Mouse (Mus musculus): ENCODE measurements around the gene Nr1i3. TPM values are rescaled to one million over a fixed set of nuclear protein-coding genes. Genes with fewer than 3 reads are reported as not detected.
"Not testable (repeated sequence)": the region's sequence is repeated elsewhere in the genome, so short reads cannot be mapped to it uniquely, and the experiment has no call there.

The Nr1i3 gene
- polyA plus RNA-seq, 1 experiment from 2014 or later: not detected

DNA sequence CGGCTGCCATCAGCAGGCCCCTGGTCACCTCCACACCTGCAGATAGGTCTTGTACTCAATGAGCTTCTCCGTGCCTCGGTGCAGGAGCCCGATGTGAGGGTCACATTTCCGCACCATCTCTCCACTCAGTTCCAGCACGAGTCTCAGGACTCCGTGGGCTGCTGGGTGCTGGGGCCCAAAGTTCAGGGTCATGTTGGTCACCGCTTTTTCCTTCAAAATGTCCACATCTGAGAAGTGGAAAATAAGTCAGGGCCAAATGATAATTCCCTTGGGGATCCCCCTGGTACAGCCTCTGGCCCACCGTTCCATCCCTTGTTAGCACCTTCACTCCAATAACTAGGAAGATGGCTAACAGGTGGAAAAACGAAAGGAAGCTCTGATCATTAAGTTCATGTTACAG is 27.1 kb downstream of the Nr1i3 start:
- no peaks in the 10 kb centered on the region for H3K27me3 ChIP-seq (ENCODE audit: control insufficient read depth, insufficient read depth, low read length)
- no peak overlapping the region for H3K4me2 ChIP-seq (ENCODE audit: low read depth)
- no peak overlapping the region for H3K4me3 ChIP-seq (ENCODE audit: low read depth, low read length)
- no peak for ATAC-seq (ENCODE audit: insufficient read depth, low FRiP score, low TSS enrichment)
- H3K9me3 ChIP-seq (ENCODE audit: control insufficient read depth, low read length): no peaks in the 10 kb centered on the region
- no peak for DNase-seq (ENCODE audit: low spot score)
- H3K27ac ChIP-seq (ENCODE audit: low read depth, low read length): no peak overlapping the region
- peaks cover 9% of the 10 kb centered on the region for H3K36me3 ChIP-seq (ENCODE audit: control insufficient read depth, insufficient read depth, low read length)
- 92% methylated on average over 10 of the region's 10 CpGs for WGBS
- H3K4me1 ChIP-seq (ENCODE audit: control insufficient read depth, insufficient read depth, low read length): peaks cover under 1% of the 10 kb centered on the region; the same call in 1 of the 2 replicates
- no peak overlapping the region for H3K9ac ChIP-seq (ENCODE audit: low read length)

DNA sequence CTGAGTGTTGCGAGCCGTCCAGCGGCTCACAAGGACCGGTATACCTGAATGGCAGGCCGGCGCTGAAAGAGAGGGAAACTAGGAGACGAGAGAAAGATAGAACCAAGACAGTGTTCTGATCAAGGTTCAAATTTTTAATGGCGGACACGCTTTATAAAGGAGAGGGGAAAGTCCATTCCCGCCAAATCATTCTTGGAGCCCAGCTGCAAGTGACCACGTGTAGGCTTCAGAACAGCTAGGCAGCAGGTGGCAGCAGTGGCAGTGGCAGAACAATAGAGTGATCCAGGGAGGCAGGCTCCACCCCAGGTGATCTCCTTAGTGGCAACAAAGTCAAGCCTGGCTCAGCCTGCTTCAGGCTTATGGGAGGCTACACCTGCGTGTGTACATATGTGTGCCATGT is 28.2 kb downstream of the Nr1i3 start:
- not testable (repeated sequence) for DNase-seq (ENCODE audit: low spot score)

DNA sequence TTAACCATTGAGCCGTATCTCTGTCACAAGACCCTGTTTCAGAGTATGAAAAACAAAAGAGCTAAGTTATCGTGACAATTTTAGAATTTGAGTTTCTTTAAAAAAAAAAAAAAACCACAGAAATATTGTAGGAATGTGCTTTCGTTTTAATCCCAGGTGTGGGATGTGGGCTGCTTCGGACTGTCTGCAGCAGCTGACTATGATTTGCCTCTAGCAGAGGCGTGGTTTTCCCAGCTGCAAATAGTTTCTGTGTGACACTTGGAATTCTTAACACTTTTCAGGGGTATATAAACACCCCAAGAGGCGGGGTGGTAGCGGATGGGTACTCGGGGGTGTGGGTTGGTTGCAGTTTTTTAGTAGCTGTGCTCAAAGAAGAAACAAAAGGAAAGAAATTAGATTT is 31.6 kb downstream of the Nr1i3 start:
- Histone ChIP-seq H3K27ac (ENCODE audit: low read depth, low read length) (no peak overlapping the region), H3K4me3 (ENCODE audit: low read depth, low read length) (no peak overlapping the region; the same call in 1 of the 2 replicates), H3K9me3 (ENCODE audit: control insufficient read depth, low read length) (no peaks in the 10 kb centered on the region), H3K9ac (ENCODE audit: low read length) (no peak overlapping the region), H3K4me2 (ENCODE audit: low read depth) (no peak overlapping the region), H3K4me1 (ENCODE audit: control insufficient read depth, insufficient read depth, low read length) (peaks cover 17% of the 10 kb centered on the region), H3K36me3 (ENCODE audit: control insufficient read depth, insufficient read depth, low read length) (no peaks in the 10 kb centered on the region), H3K27me3 (ENCODE audit: control insufficient read depth, insufficient read depth, low read length) (no peaks in the 10 kb centered on the region)
- DNase-seq (ENCODE audit: low spot score) (no peak), ATAC-seq (ENCODE audit: insufficient read depth, low FRiP score, low TSS enrichment) (no peak)
- 93% methylated on average over 8 of the region's 8 CpGs for WGBS

More for the DNA sequence above, 28.2 kb downstream of the Nr1i3 start:
- not testable (repeated sequence) for H3K4me3 ChIP-seq (ENCODE audit: low read depth, low read length); H3K4me1 ChIP-seq (ENCODE audit: control insufficient read depth, insufficient read depth, low read length); H3K9me3 ChIP-seq (ENCODE audit: control insufficient read depth, low read length); H3K9ac ChIP-seq (ENCODE audit: low read length); H3K27me3 ChIP-seq (ENCODE audit: control insufficient read depth, insufficient read depth, low read length); H3K4me2 ChIP-seq (ENCODE audit: low read depth); H3K36me3 ChIP-seq (ENCODE audit: control insufficient read depth, insufficient read depth, low read length); H3K27ac ChIP-seq (ENCODE audit: low read depth, low read length); ATAC-seq (ENCODE audit: insufficient read depth, low FRiP score, low TSS enrichment)
- 87% methylated on average over 12 of the region's 12 CpGs for WGBS

- ATAC-seq (ENCODE audit: insufficient read depth, low FRiP score, low TSS enrichment) (peak; percentile 88), DNase-seq (ENCODE audit: low spot score) (peak; percentile 97)
- H3K4me1 ChIP-seq (ENCODE audit: control insufficient read depth, insufficient read depth, low read length): peaks cover 30% of the 10 kb centered on the region
- H3K4me3 ChIP-seq (ENCODE audit: low read depth, low read length): peak overlapping the region; percentile 82
- no peaks in the 10 kb centered on the region for H3K36me3 ChIP-seq (ENCODE audit: control insufficient read depth, insufficient read depth, low read length)
- peak overlapping the region; percentile 93 for H3K9ac ChIP-seq (ENCODE audit: low read length)
- 0 out of 2 replicates have a peak overlapping the region, but pooled peaks have one; percentile 42 for H3K27ac ChIP-seq (ENCODE audit: low read depth, low read length)
- WGBS: under 1% methylated on average over 41 of the region's 41 CpGs
- no peaks in the 10 kb centered on the region for H3K9me3 ChIP-seq (ENCODE audit: control insufficient read depth, low read length)
- H3K4me2 ChIP-seq (ENCODE audit: low read depth): peak overlapping the region; percentile 84
- no peaks in the 10 kb centered on the region for H3K27me3 ChIP-seq (ENCODE audit: control insufficient read depth, insufficient read depth, low read length)
Measured at GRCm38 (mm10) chr1:171246709-171247452, 33.1 kb downstream of the Nr1i3 start.

GRCm38 (mm10) chr1:171247453-171247841 is 33.7 kb downstream of the Nr1i3 start:
- H3K4me3 ChIP-seq (ENCODE audit: low read depth, low read length): peak overlapping the region; percentile 82
- H3K27me3 ChIP-seq (ENCODE audit: control insufficient read depth, insufficient read depth, low read length): no peaks in the 10 kb centered on the region
- no peaks in the 10 kb centered on the region for H3K36me3 ChIP-seq (ENCODE audit: control insufficient read depth, insufficient read depth, low read length)
- H3K9ac ChIP-seq (ENCODE audit: low read length): peak overlapping the region; percentile 48
- 0 out of 2 replicates have a peak overlapping the region, but pooled peaks have one; percentile 30 for H3K27ac ChIP-seq (ENCODE audit: low read depth, low read length)
- no peaks in the 10 kb centered on the region for H3K9me3 ChIP-seq (ENCODE audit: control insufficient read depth, low read length)
- peaks cover 36% of the 10 kb centered on the region for H3K4me1 ChIP-seq (ENCODE audit: control insufficient read depth, insufficient read depth, low read length)
- peak overlapping the region; percentile 44 for H3K4me2 ChIP-seq (ENCODE audit: low read depth)
- ATAC-seq (ENCODE audit: insufficient read depth, low FRiP score, low TSS enrichment) (peak; percentile 14), DNase-seq (ENCODE audit: low spot score) (no peak)
- WGBS: 10% methylated on average over 13 of the region's 13 CpGs

GRCm38 (mm10) chr1:171247916-171248315 is 34.1 kb downstream of the Nr1i3 start:
- Histone ChIP-seq H3K9ac (ENCODE audit: low read length) (no peak overlapping the region), H3K4me1 (ENCODE audit: control insufficient read depth, insufficient read depth, low read length) (peaks cover 37% of the 10 kb centered on the region), H3K9me3 (ENCODE audit: control insufficient read depth, low read length) (no peaks in the 10 kb centered on the region), H3K4me2 (ENCODE audit: low read depth) (peak overlapping the region; percentile 17), H3K27ac (ENCODE audit: low read depth, low read length) (peak overlapping the region; percentile 56; the same call in 1 of the 2 replicates), H3K4me3 (ENCODE audit: low read depth, low read length) (no peak overlapping the region), H3K27me3 (ENCODE audit: control insufficient read depth, insufficient read depth, low read length) (no peaks in the 10 kb centered on the region), H3K36me3 (ENCODE audit: control insufficient read depth, insufficient read depth, low read length) (no peaks in the 10 kb centered on the region)
- ATAC-seq (ENCODE audit: insufficient read depth, low FRiP score, low TSS enrichment) (no peak), DNase-seq (ENCODE audit: low spot score) (no peak)
- 23% methylated on average over 4 of the region's 4 CpGs for WGBS

DNA sequence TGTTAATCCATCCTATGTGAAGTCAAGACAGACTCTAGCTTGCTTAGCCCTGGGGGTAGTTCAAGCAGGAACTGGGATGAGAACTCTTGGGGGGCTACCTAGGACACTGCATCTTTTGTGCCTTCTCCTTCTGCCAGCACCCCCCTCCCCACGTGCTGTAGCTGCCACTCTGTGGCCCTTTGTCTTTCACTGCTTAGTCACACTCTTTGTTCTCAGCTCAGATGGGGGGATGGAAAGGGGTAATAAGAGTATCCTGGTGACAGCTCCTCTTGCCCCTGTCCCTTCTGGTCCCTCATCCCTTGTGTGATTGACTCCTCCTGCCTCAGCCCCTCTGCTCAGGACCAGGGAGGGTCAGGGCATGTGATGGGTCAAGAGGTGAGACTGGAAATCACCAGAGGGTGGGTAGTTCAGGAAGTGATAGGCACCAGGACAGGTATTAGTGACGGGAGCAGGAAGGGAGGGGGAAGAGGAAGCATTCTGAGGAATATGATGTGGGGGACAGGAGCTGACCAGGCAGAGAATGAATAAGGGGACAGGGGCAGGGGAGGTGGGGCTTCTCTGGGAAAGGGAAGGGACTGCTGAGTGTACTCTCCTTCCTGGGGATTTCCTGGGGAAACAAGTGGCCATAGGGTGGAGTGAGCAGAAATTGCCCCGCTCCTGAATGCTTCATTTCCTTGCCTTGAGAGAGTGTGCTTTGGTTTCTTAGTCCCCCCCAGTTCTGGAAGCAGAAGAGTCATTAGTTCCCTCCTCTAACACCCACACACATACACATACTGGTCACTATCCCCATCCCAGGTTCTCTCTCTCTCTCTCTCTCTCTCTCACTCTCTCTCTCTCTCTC is 34.8 kb downstream of the Nr1i3 start:
- no peaks in the 10 kb centered on the region for H3K9me3 ChIP-seq (ENCODE audit: control insufficient read depth, low read length)
- H3K9ac ChIP-seq (ENCODE audit: low read length): no peak overlapping the region
- no peak overlapping the region; the same call in 1 of the 2 replicates for H3K4me2 ChIP-seq (ENCODE audit: low read depth)
- no peak overlapping the region for H3K4me3 ChIP-seq (ENCODE audit: low read depth, low read length)
- no peak overlapping the region; the same call in 1 of the 2 replicates for H3K27ac ChIP-seq (ENCODE audit: low read depth, low read length)
- no peaks in the 10 kb centered on the region for H3K36me3 ChIP-seq (ENCODE audit: control insufficient read depth, insufficient read depth, low read length)
- peaks cover 37% of the 10 kb centered on the region for H3K4me1 ChIP-seq (ENCODE audit: control insufficient read depth, insufficient read depth, low read length)
- no peaks in the 10 kb centered on the region for H3K27me3 ChIP-seq (ENCODE audit: control insufficient read depth, insufficient read depth, low read length)
- 41% methylated on average over 3 of the region's 3 CpGs for WGBS
- ATAC-seq (ENCODE audit: insufficient read depth, low FRiP score, low TSS enrichment) (no peak), DNase-seq (ENCODE audit: low spot score) (peak; percentile 26)

- ATAC-seq (ENCODE audit: insufficient read depth, low FRiP score, low TSS enrichment) (no peak), DNase-seq (ENCODE audit: low spot score) (peak; percentile 49)
- H3K9ac ChIP-seq (ENCODE audit: low read length): peak within 1 kb of the TSS; percentile 44
- 13% methylated on average over 5 of the region's 5 CpGs for WGBS
- H3K27me3 ChIP-seq (ENCODE audit: control insufficient read depth, insufficient read depth, low read length): no peaks in the 10 kb centered on the region
- H3K27ac ChIP-seq (ENCODE audit: low read depth, low read length): peak within 1 kb of the TSS; percentile 35; the same call in 1 of the 2 replicates
- H3K4me1 ChIP-seq (ENCODE audit: control insufficient read depth, insufficient read depth, low read length): peaks cover 37% of the 10 kb centered on the region
- H3K9me3 ChIP-seq (ENCODE audit: control insufficient read depth, low read length): no peaks in the 10 kb centered on the region
- H3K4me2 ChIP-seq (ENCODE audit: low read depth): peak within 1 kb of the TSS; percentile 50
- H3K4me3 ChIP-seq (ENCODE audit: low read depth, low read length): peak within 1 kb of the TSS; percentile 22
- no peaks in the 10 kb centered on the region for H3K36me3 ChIP-seq (ENCODE audit: control insufficient read depth, insufficient read depth, low read length)
Measured at GRCm38 (mm10) chr1:171249913-171250600, 36.3 kb downstream of the Nr1i3 start, which contains the start of gene Adamts4. Gene Adamts4, plus strand, starts transcription at chr1:171250421.
